9 mouse cellular contexts compared by ENCODE assay signal in the genomic region with DNA sequence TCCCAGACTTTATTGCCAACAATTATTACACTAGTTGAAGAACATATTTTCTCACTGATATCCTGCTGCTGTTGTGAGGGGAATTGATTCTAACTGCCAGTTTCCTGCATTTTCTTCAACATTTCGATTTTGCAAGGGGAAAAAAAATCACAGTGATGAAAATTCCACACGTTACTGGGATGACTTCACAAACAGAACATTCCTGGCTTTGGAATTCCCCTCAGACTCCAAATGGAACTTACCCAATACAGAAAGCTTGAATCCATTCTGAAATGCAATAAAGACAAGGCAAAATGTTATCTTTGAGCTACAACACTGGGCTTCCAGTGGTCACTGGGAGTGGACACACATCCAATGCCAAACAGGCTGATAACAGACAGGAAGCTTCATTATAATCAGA.
DNase-seq lines count a peak whose midpoint lies in the region; ATAC-seq and TF ChIP-seq lines count a peak whose summit lies in the region.
"Had no signal": no experiment of that assay in that cellular context is flagged by ENCODE, and none has a peak within 500 bp of the region (broad histone marks: within the 10 kb centered on the region; RNA-seq: fewer than 3 reads in every experiment).

No protein-coding gene starts in this region.

- no peak for TF ChIP-seq POLR2A in cerebellum, adult 2 months (IDR thresholded peaks at IDR 0.05; ENCODE audit: borderline replicate concordance, insufficient read depth, low read length)

- no peaks in the 10 kb centered on the region for H3K36me3 ChIP-seq in lung, embryonic 16.5 days (ENCODE audit: control insufficient read depth, insufficient read depth, low read length)
- no peaks in the 10 kb centered on the region for H3K36me3 ChIP-seq in heart, embryonic 13.5 days
- H3K36me3 ChIP-seq: liver, embryonic 13.5 days had no signal

- H3K9ac ChIP-seq in lung, embryonic 16.5 days (ENCODE audit: low read length), result no peak overlapping the region
- no peak overlapping the region for H3K9ac ChIP-seq in heart, embryonic 13.5 days
- H3K9ac ChIP-seq: liver, embryonic 13.5 days had no signal

- DNase-seq in gastrocnemius, adult 2 months, result no peak
- no peak for DNase-seq in gastrocnemius, postnatal 10 days
- DNase-seq in lung, postnatal 4 days, result no peak
- peak; percentile 76 for DNase-seq in skeletal muscle tissue, adult 2 months (ENCODE audit: low read depth, low spot score)
- no peak for DNase-seq in cerebellum, adult 2 months
- no peak for DNase-seq in natural killer cell, adult 2 months (ENCODE audit: low spot score in 2 of 2)
- DNase-seq: liver, embryonic 13.5 days had no signal

- peak overlapping the region; percentile 69 for H3K27ac ChIP-seq in gastrocnemius, adult 2 months
- peak overlapping the region; percentile 12; the same call in 1 of the 2 replicates for H3K27ac ChIP-seq in lung, embryonic 16.5 days (ENCODE audit: low read length)
- peak overlapping the region; percentile 34; the same call in 1 of the 2 replicates for H3K27ac ChIP-seq in heart, embryonic 13.5 days (replicated peaks)
- no peak overlapping the region for H3K27ac ChIP-seq in cerebellum, adult 2 months (ENCODE audit: insufficient read depth, low read length)
- H3K27ac ChIP-seq: liver, embryonic 13.5 days had no signal

- TF ChIP-seq CTCF in gastrocnemius, adult 2 months (IDR thresholded peaks at IDR 0.05), result no peak
- TF ChIP-seq CTCF in cerebellum, adult 2 months (IDR thresholded peaks at IDR 0.05; ENCODE audit: borderline replicate concordance, insufficient read depth, low read depth, low read length), result no peak

- ATAC-seq in lung, embryonic 16.5 days (ENCODE audit: low read depth), result no peak
- ATAC-seq in heart, embryonic 13.5 days (ENCODE audit: extremely low read depth, insufficient number of reproducible peaks, low FRiP score, low TSS enrichment), result no peak

- H3K4me3 ChIP-seq in gastrocnemius, adult 2 months, result no peak overlapping the region
- H3K4me3 ChIP-seq in lung, embryonic 16.5 days (ENCODE audit: low read length), result no peak overlapping the region
- H3K4me3 ChIP-seq in heart, embryonic 13.5 days, result no peak overlapping the region
- no peak overlapping the region for H3K4me3 ChIP-seq in cerebellum, adult 2 months (replicated peaks; ENCODE audit: insufficient read depth, low read depth, low read length)
- H3K4me3 ChIP-seq: liver, embryonic 13.5 days had no signal

- H3K9me3 ChIP-seq in lung, embryonic 16.5 days (ENCODE audit: control insufficient read depth, low read length), result no peaks in the 10 kb centered on the region
- H3K9me3 ChIP-seq in heart, embryonic 13.5 days, result no peaks in the 10 kb centered on the region
- H3K9me3 ChIP-seq: liver, embryonic 13.5 days had no signal

- intact Hi-C loops in gastrocnemius, adult 2 months (cut with DNase I), result no loop called here

- 17% methylated on average over 2 of the region's 2 CpGs for WGBS in lung, embryonic 16.5 days
- 24% methylated on average over 2 of the region's 2 CpGs for WGBS in heart, embryonic 13.5 days
- 20% methylated on average over 2 of the region's 2 CpGs for WGBS in cerebellum, adult 2 months

- peaks cover 6% of the 10 kb centered on the region for H3K4me1 ChIP-seq in lung, embryonic 16.5 days (replicated peaks; ENCODE audit: control insufficient read depth, insufficient read depth, low read length)
- peaks cover 51% of the 10 kb centered on the region for H3K4me1 ChIP-seq in heart, embryonic 13.5 days
- H3K4me1 ChIP-seq in cerebellum, adult 2 months (ENCODE audit: control insufficient read depth, insufficient read depth, low read length), result no peaks in the 10 kb centered on the region
- H3K4me1 ChIP-seq: liver, embryonic 13.5 days had no signal

- no peaks in the 10 kb centered on the region for H3K27me3 ChIP-seq in lung, embryonic 16.5 days (ENCODE audit: control insufficient read depth, insufficient read depth, low read depth, low read length)
- no peaks in the 10 kb centered on the region for H3K27me3 ChIP-seq in heart, embryonic 13.5 days (replicated peaks)
- no peaks in the 10 kb centered on the region for H3K27me3 ChIP-seq in cerebellum, adult 2 months (ENCODE audit: control insufficient read depth, insufficient read depth, low read length)
- H3K27me3 ChIP-seq: liver, embryonic 13.5 days had no signal

- H3K4me2 ChIP-seq in lung, embryonic 16.5 days (ENCODE audit: low read depth, low read length), result no peak overlapping the region
- H3K4me2 ChIP-seq in heart, embryonic 13.5 days, result no peak overlapping the region
- H3K4me2 ChIP-seq: liver, embryonic 13.5 days had no signal
